Mouse (Mus musculus) fat pad, adult 2 months (tissue): ENCODE data around the gene Fads2.

ENCODE experiments used
- DNase-seq: peaks from one replicate; pipeline ENCODE4 v3.0.0-alpha.2; 2011; ENCODE audit warnings: low read depth, low spot score; ENCODE audit errors: extremely low read depth

The Fads2 gene

DNA sequence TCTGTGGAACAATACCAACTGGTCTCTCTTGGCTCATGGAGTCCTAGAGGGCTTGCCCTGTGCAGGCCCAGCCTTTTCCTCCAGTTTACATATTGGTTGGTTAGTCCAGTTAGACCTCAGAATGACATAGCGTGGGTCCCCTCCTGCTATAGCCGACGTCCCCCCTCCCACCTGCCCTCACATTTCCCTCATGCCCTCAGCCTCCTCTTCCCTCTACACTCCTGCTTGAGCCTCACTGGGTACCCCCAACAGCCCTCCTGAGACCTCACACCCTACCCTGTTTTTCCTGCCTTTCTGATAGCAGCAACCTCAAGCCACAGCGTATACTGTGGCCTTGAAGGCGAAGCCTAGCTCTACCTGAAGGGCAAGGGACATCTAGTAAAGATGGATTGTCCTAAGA lies 38.7 kb downstream of the Fads2 start:
- no peak for DNase-seq

DNA sequence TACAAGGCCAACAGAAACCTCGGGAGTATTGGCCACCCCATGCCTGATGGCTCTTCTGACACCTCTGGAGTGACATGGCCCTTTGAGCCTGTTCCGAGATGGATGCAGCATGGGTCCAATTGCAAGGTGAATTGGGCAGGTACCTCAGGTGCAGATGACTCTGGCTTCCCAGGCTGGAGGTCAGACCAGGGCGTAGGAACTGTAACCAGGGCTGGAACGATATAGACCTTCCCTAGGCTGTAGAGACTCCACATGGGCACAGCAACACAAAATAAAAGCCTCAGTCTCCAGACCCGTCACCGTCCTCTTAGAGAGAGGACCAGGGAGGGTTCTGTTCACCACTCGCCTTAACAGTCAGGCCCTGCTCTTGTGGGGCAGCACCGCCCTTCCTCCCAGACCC lies 39.3 kb downstream of the Fads2 start:
- no peak for DNase-seq

DNA sequence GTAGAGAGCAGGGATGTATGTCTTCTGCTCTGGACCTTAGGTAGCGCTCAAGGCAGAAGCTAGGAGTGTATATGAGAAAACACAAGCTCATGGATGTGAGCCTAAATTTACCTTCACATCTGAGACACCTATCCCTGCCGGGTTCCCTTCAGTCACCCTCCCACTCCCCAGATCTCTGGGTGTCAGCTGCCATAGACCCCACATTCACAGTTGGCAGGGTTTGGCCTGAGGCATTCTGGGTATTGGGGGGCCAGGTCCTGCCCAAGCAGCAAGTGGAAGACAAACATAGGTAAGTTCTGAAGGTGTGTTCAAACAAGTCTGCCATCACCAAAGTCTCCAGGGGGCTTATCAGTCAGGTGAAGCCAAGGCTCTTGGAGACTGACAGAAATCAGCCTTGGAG lies 39.9 kb downstream of the Fads2 start:
- no peak for DNase-seq

GRCm38 (mm10) chr19:10060783-10061590 lies 40.6 kb downstream of the Fads2 start:
- no peak for DNase-seq

- no peak for DNase-seq
These were observed 41.5 kb downstream of the Fads2 start for GRCm38 (mm10) chr19:10059911-10060567.

DNA sequence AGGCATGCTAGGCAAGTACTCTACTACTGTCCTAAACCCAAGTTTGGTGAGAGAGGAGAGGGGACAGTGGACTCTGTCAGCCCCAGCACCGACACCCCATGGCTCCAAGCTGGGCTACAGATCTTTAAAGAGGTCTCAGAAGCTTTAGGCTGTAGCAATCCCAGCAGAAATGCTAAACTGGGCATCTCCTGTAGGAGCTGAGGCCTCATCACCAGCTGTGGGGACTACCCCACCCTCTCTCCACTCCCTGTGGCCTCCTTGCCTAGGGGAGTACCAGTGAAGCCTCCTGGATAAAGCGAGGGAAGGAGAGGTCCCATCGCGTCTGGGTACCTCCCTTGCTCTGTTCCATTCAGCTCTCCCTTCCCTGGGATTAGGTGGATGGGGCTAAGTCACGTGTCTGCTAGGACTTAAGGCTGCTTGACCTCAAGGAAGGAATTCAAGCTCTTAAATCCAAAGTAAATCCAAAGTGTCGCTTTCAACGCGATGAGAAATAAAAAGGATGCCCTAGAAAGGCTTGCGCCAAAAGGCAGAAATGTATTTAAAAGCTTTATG lies 42.6 kb downstream of the Fads2 start:
- DNase-seq = no peak

GRCm38 (mm10) chr19:10058352-10058825 lies 43.2 kb downstream of the Fads2 start:
- DNase-seq = no peak

DNA sequence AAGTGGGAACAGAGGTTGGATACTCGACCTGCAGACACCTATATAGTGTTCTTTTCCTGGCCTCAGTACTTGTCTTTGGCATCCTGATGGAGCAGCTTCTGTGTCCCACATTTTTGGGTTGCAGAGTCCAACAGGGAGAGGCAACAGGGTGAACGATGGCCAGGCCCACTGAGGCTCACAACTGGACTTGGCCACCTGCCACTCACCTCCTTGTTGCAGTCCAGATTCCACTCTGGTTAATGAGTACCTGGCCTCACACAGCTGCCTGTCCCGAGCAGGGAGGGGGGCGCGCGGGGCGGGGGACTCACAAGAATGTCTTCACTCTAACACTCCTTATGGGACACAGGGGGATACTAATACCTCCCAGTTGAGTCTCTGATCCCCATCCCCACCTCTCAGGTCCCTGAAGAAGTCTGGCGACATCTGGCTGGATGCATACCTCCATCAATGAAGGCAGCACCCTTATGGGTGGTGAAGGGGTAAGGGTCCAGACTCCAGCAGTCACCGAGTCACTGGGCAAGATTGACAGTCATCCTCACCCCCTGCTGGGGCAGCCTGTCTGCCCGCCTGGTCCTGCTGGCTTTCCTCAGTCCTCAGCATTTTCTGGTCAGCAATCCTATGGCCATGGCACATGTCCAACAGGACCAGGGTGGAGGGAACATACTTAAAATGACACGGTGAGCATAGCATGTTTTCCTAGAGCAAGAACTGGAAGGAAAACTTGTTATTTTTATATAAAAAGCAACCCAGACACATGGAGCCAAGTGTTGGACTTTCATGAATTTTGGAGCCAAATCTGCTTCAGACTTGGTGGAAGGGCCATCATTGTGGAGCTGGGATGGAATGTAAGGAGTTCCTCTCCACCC lies 43.8 kb downstream of the Fads2 start:
- DNase-seq = no peak

DNA sequence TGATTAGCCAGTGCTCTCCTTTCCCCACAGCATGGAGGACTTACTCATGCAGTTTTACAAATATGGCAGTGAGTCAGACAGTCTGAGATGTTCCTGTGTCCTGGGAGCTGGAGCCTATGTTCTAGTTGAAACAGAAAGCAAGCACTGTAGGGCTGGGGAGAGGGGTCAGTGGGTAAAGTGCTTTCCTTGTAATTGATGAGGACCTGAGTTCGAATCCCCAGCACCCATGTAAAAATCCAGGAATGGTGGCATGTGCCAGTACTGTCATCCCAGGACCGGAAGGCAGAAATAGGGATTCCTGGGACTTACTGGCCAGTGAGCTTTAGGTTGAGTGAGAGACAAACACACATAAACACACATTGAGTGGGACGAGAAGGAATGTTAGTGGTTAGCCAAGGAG lies 44.9 kb downstream of the Fads2 start:
- no peak for DNase-seq

DNA sequence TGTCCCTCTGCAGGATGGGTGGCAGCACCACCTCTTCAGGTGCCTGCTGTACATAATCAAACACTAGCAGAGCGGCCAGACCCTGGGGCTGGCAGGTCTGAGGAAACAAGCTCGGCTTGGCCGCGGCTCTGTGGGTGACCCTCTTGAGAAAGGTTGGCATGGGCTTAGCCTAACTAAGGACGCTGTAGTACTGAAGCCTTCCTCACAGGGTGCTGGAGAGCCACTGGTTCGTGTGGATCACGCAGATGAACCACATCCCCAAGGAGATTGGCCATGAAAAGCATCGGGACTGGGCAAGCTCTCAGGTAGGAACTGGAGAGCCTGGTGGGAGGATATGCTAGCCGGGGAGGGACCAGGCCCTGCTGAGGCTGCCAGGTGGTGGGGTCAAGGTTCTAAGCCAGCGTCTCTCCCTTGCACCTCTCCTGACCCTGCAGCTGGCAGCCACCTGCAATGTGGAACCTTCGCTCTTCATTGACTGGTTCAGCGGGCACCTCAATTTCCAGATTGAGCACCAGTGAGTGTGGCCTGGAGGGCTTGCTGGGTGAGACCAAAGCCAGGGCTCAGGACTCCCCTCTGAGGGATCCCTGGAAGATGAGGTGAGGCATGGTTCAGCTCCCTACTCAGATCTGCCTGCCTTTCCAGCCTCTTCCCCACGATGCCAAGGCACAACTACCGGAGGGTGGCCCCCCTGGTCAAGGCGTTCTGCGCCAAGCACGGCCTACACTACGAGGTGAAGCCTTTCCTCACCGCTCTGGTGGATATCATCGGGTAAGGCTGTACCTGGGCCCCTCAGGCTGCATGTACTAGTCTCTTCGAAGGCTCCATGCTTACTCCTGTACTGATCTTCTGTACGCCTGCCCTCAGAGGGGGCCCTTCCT lies 45.5 kb downstream of the Fads2 start:
- no peak for DNase-seq

DNA sequence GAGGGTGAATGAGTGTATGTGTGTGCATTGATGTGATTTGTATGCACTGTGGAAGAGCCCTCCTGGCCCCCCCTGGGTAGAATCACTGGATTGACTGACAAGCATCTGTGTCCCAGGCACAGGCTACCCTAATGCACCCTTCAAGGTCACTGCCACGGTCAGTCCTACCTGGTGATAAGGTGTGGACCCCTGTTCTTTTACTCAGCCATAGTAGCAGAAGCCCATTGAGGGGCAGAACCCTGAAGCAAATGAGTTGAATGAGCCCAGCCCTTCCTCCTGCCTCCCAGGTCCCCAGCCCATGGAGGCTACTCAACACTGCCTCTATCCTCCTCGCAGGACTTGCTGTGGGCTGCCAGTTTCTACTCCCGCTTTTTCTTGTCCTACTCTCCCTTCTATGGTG lies 46.3 kb downstream of the Fads2 start:
- DNase-seq = no peak

DNA sequence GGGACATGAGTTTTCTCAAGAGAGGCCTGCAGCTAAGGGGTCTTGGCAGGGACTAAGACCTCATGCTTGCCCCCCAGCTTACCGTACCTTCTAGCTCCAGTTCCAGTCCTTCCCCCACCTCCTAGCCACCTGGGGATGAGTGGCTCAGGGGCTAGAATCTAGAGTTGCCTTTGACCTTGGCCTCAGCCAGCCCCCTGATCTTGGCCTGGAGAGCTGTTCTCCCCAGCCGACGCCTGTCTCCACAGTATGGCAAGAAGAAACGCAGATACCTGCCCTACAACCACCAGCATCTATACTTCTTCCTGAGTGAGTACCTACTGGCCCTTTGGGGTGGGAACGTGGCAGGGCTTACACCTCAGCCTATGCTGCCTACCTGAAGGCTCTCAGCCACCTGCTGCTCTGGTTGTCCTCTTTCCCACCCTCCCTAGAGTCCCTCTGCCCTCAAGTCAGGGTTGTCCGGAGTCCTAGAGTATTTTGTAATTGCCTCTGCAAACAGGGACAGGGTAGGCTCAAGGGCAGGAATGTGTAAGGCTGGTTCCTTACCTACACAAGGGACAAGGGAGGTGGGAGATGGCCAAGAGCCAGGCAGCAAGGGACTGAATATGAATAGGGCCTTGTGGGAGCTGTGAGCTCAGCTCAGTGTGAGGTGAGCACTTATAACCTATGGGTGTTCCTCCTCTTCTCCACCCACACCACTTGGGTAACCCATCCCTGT lies 47.0 kb downstream of the Fads2 start:
- no peak for DNase-seq

- DNase-seq = no peak
These were observed 47.8 kb downstream of the Fads2 start for GRCm38 (mm10) chr19:10053692-10054260.

DNA sequence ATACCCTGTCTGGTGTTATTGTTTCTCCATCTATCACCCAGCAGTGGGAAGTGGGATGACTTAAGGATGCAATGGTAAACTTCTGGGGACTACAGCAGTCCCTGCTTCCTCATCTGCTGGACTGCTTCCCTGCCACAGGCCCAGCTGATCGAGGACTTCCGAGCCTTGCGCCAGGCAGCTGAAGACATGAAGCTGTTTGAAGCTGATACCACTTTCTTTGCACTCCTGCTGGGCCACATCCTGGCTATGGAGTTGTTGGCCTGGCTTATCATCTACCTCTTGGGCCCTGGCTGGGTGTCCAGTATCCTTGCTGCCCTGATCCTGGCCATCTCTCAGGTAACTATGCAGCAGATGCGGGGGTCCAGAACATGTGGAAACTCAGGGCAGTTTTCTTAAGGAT lies 48.8 kb downstream of the Fads2 start:
- DNase-seq = no peak

- no peak for DNase-seq
These were observed 51.1 kb downstream of the Fads2 start for GRCm38 (mm10) chr19:10050438-10050837.

DNA sequence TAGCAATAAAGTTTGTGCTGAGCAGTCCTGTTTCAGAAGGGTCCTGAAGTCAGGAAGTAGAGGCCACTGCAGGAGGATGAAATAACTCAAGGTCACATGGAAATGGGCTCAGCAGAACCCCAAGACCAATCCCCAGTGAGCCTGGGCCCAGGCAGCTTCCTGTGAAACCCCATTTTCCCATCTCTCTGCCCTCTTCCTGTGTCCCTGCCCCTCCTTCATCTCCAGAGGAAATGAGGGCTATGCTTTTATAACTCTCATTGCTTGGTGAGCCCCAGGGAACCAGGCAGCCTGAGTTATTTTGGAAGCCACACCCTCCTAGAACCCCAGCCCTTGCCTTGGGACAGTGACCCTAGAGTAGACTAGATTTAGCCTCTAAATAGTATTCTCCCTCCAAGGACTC lies 52.0 kb downstream of the Fads2 start:
- DNase-seq = no peak

- no peak for DNase-seq
These were observed 54.6 kb downstream of the Fads2 start for GRCm38 (mm10) chr19:10046983-10047382.

- DNase-seq = no peak
These were observed 55.2 kb downstream of the Fads2 start for GRCm38 (mm10) chr19:10046346-10046745.

GRCm38 (mm10) chr19:10045707-10046106 lies 55.8 kb downstream of the Fads2 start:
- DNase-seq = no peak
